Mouse (Mus musculus): ENCODE measurements around the gene Lzts3. TPM values are rescaled to one million over a fixed set of nuclear protein-coding genes. Genes with fewer than 3 reads are reported as not detected.

The Lzts3 gene
- polyA plus RNA-seq, 1 experiment = 13.3 TPM

DNA sequence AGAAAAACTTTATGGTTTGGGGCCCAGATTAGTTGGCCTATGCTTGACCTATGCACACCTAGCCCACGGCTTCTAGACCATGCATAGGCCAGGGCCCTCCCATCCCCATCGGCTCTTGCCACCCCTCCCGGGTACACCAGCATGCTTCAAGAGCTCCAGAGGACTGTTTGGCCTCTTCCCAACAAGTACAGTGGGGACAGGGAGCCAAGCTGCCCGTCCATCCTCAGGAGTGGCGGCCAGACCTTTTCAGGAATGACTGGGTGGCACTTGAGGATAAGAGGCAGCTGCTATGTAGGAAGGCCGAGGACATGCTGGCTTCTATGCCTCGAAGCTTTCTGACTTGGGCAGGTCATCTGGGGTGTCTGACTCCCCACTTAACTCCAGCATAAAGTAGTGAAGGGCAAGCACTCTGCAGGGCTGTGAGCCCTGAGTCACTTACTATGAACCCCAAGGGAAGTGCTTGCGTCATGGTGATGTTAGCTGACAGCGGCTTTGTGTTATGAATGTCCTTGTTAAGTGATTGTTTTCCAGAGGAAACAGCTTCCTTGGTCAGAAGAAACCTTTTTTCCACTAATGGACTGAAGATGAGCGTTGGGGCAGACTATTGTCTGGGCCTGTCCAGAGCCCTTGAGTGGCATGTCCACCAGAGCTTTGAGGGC lies 58.6 kb downstream of the Lzts3 start:
- Histone ChIP-seq H3K27me3 (ENCODE audit: control insufficient read depth, insufficient read depth, insufficient read length) (peaks cover 17% of the 10 kb centered on the region), H3K36me3 (ENCODE audit: control insufficient read depth, insufficient read depth) (no peaks in the 10 kb centered on the region), H3ac (ENCODE audit: control insufficient read depth, insufficient read length) (no peak overlapping the region), H3K4me3 (no peak overlapping the region), H3K79me2 (ENCODE audit: control insufficient read depth, insufficient read depth) (no peaks in the 10 kb centered on the region), H3K4me2 (ENCODE audit: low read depth) (no peak overlapping the region)
- no peak for TF ChIP-seq MYOG (IDR thresholded peaks at IDR 0.05; ENCODE audit: control insufficient read depth in 1 of 3, insufficient read depth in 1 of 3, insufficient read length in 2 of 3, low read depth in 2 of 3)
- TF ChIP-seq TCF3 (IDR thresholded peaks at IDR 0.05; ENCODE audit: insufficient read length, low read depth) = no peak
- TF ChIP-seq CEBPB (IDR thresholded peaks at IDR 0.05; ENCODE audit: insufficient read depth, poor library complexity, severe bottlenecking) = no peak
- no peak for TF ChIP-seq MYOD1 (IDR thresholded peaks at IDR 0.05; ENCODE audit: control insufficient read depth in 1 of 3, insufficient read length in 2 of 3, low read depth in 2 of 3)
- TF ChIP-seq E2F4 (IDR thresholded peaks at IDR 0.05; ENCODE audit: insufficient read depth) = no peak
- no peak for TF ChIP-seq POLR2A (IDR thresholded peaks at IDR 0.05; ENCODE audit: insufficient read length, low read depth)
- no peak for TF ChIP-seq REST (IDR thresholded peaks at IDR 0.05; ENCODE audit: insufficient read depth, insufficient read length)
- no peak for TF ChIP-seq MAX (IDR thresholded peaks at IDR 0.05; ENCODE audit: low read depth)
- no peak for TF ChIP-seq SRF (IDR thresholded peaks at IDR 0.05; ENCODE audit: control insufficient read depth, insufficient read length, low read depth)
- TF ChIP-seq TCF12 (IDR thresholded peaks at IDR 0.05; ENCODE audit: insufficient read depth, poor library complexity, severe bottlenecking) = no peak
- TF ChIP-seq USF1 (IDR thresholded peaks at IDR 0.05; ENCODE audit: low read depth) = no peak
- no peak for TF ChIP-seq POLR2AphosphoS2 (IDR thresholded peaks at IDR 0.05; ENCODE audit: insufficient read length, low read depth)

Other genes starting within 250 kb of the Lzts3 start
- 0.34 TPM for gene Cpxm1, start 245.2 kb downstream of the Lzts3 start, polyA plus RNA-seq (2012; fragmentation: generic; extraction: Trizol)
- 0.04 TPM for gene Gm28372, start 237.6 kb downstream of the Lzts3 start, polyA plus RNA-seq (2012; fragmentation: generic; extraction: Trizol)
- gene 1700020A23Rik, start 237.5 kb downstream of the Lzts3 start, polyA plus RNA-seq (2012; fragmentation: generic; extraction: Trizol) = not detected
- not detected for gene Tmem239, start 236.3 kb downstream of the Lzts3 start, polyA plus RNA-seq (2012; fragmentation: generic; extraction: Trizol)
- gene Vps16, start 218.5 kb downstream of the Lzts3 start, polyA plus RNA-seq (2012; fragmentation: generic; extraction: Trizol) = 43.6 TPM
- 10.9 TPM for gene Pced1a, start 218.1 kb downstream of the Lzts3 start, polyA plus RNA-seq (2012; fragmentation: generic; extraction: Trizol)
- gene Ptpra, start 192.5 kb downstream of the Lzts3 start, polyA plus RNA-seq (2012; fragmentation: generic; extraction: Trizol) = 57.9 TPM
- 86.9 TPM for gene Mrps26, start 79.1 kb downstream of the Lzts3 start, polyA plus RNA-seq (2012; fragmentation: generic; extraction: Trizol)
- gene Oxt, start 66.6 kb downstream of the Lzts3 start, polyA plus RNA-seq (2012; fragmentation: generic; extraction: Trizol) = not detected
- gene Avp, start 60.2 kb downstream of the Lzts3 start, polyA plus RNA-seq (2012; fragmentation: generic; extraction: Trizol) = not detected
- gene Fastkd5, start 12.8 kb downstream of the Lzts3 start, polyA plus RNA-seq (2012; fragmentation: generic; extraction: Trizol) = 5.9 TPM
- 5.4 TPM for gene Ubox5, start 12.8 kb downstream of the Lzts3 start, polyA plus RNA-seq (2012; fragmentation: generic; extraction: Trizol)
- 137 TPM for gene Ddrgk1, start 21.9 kb upstream of the Lzts3 start, polyA plus RNA-seq (2012; fragmentation: generic; extraction: Trizol)
- gene Itpa, start 24.8 kb upstream of the Lzts3 start, polyA plus RNA-seq (2012; fragmentation: generic; extraction: Trizol) = 54.4 TPM
- 1.4 TPM for gene Slc4a11, start 54.7 kb upstream of the Lzts3 start, polyA plus RNA-seq (2012; fragmentation: generic; extraction: Trizol)

All from myocyte (in vitro differentiated cells).